Mouse (Mus musculus) small intestine, adult 2 months (tissue): ENCODE data around the gene Serpinf2. TPM values are rescaled to one million over a fixed set of nuclear protein-coding genes. Genes with fewer than 3 reads are reported as not detected.
A peak's percentile ranks its signal among the peaks of the same experiment; 100 is the strongest.

Source experiments
- H3K27ac ChIP-seq: fragments of 200-500 bp; 2 replicates; pipeline ENCODE4 v1.5.1; 2012; ENCODE audit warnings: low read depth, low read length, control low read depth, inconsistent platforms; ENCODE audit not compliant: insufficient read depth
- H3K27me3 ChIP-seq: fragments of 200-500 bp; 2 replicates; pipeline ENCODE4 v1.6.1; 2012; ENCODE audit warnings: mild to moderate bottlenecking, moderate library complexity, low read length, inconsistent platforms; ENCODE audit not compliant: control insufficient read depth, insufficient read depth
- H3K36me3 ChIP-seq: fragments of 200-500 bp; 2 replicates; pipeline ENCODE4 v1.6.1; 2012; ENCODE audit warnings: mild to moderate bottlenecking, low read length, control low read depth, inconsistent platforms; ENCODE audit not compliant: control insufficient read depth, insufficient read depth
- H3K4me1 ChIP-seq: fragments of 200-500 bp; 2 replicates; pipeline ENCODE4 v1.6.1; 2012; ENCODE audit warnings: low read length, inconsistent platforms, mixed read lengths; ENCODE audit not compliant: control insufficient read depth, insufficient read depth, insufficient read length
- H3K4me3 ChIP-seq: fragments of 200-500 bp; 2 replicates; pipeline ENCODE4 v1.5.1; 2012; ENCODE audit warnings: low read depth, mild to moderate bottlenecking, control low read depth, inconsistent platforms, low read length, moderate library complexity
- CTCF ChIP-seq: fragments of 200-500 bp; IDR thresholded peaks from 2 replicates; pipeline ENCODE4 v1.5.1; 2012; ENCODE audit warnings: low read depth, mild to moderate bottlenecking, control low read depth, inconsistent platforms, low read length, moderate library complexity, mixed read lengths; ENCODE audit not compliant: insufficient replicate concordance, insufficient read length; ENCODE audit errors: extremely low read depth
- POLR2A ChIP-seq: fragments of 200-500 bp; IDR thresholded peaks from 2 replicates; pipeline ENCODE4 v1.6.1; 2012; ENCODE audit warnings: low read depth, mild to moderate bottlenecking, control low read depth, inconsistent platforms, low read length, moderate library complexity
- whole genome bisulfite sequencing: fragments of 180-500 bp; shearing (Covaris S2); methylation state at CpG from one replicate; pipeline ENCODE4 v1.1.7; 2018; 5-methylcytosine and 5-hydroxymethylcytosine counted together
- polyA plus RNA-seq: library from polyadenylated mRNA; depleted of rRNA; stranded (reverse); fragments of >200 nt; gene quantifications from 2 replicates; pipeline ENCODE4 v1.2.3, GENCODE M21; 2012

Gene Serpinf2
- polyA plus RNA-seq, 1 experiment = 4.3 TPM

GRCm38 (mm10) chr11:75453991-75454930 lies 14.9 kb upstream of the Serpinf2 start, which contains the start of gene Wdr81:
TSS of gene Wdr81 (minus strand) at chr11:75454717.
- Histone ChIP-seq H3K4me1 (peaks cover 21% of the 10 kb centered on the region; the same call in 1 of the 2 replicates), H3K27me3 (no peaks in the 10 kb centered on the region), H3K27ac (peak within 1 kb of the TSS; percentile 73), H3K36me3 (peaks cover 13% of the 10 kb centered on the region), H3K4me3 (peak within 1 kb of the TSS; percentile 75)
- WGBS = 2% methylated on average over 56 of the region's 56 CpGs
- TF ChIP-seq CTCF (peak; percentile 47; the same call in 1 of the 2 replicates), POLR2A (peak; percentile 52)

GRCm38 (mm10) chr11:75452812-75453557 lies 13.6 kb upstream of the Serpinf2 start:
- TF ChIP-seq POLR2A (no peak), CTCF (no peak)
- Histone ChIP-seq H3K4me1 (peaks cover 18% of the 10 kb centered on the region; the same call in 1 of the 2 replicates), H3K27me3 (no peaks in the 10 kb centered on the region), H3K4me3 (no peak overlapping the region; the same call in 1 of the 2 replicates), H3K27ac (no peak overlapping the region), H3K36me3 (peaks cover 26% of the 10 kb centered on the region)
- WGBS = 92% methylated on average over 31 of the region's 31 CpGs

GRCm38 (mm10) chr11:75452081-75452480 lies 12.7 kb upstream of the Serpinf2 start:
- Histone ChIP-seq H3K4me3 (no peak overlapping the region), H3K4me1 (peaks cover 18% of the 10 kb centered on the region; the same call in 1 of the 2 replicates), H3K36me3 (peaks cover 34% of the 10 kb centered on the region), H3K27me3 (no peaks in the 10 kb centered on the region), H3K27ac (no peak overlapping the region)
- WGBS = 92% methylated on average over 8 of the region's 8 CpGs
- TF ChIP-seq POLR2A (no peak), CTCF (no peak)

GRCm38 (mm10) chr11:75450936-75451335 lies 11.5 kb upstream of the Serpinf2 start:
- Histone ChIP-seq H3K27me3 (no peaks in the 10 kb centered on the region), H3K4me3 (no peak overlapping the region), H3K4me1 (peaks cover 18% of the 10 kb centered on the region; the same call in 1 of the 2 replicates), H3K27ac (no peak overlapping the region), H3K36me3 (peaks cover 39% of the 10 kb centered on the region)
- TF ChIP-seq CTCF (no peak), POLR2A (no peak)
- 92% methylated on average over 15 of the region's 15 CpGs for WGBS

- H3K4me1 ChIP-seq = peaks cover 18% of the 10 kb centered on the region; the same call in 1 of the 2 replicates
- WGBS = 84% methylated on average over 8 of the region's 8 CpGs
- no peak overlapping the region for H3K4me3 ChIP-seq
- TF ChIP-seq CTCF (no peak), POLR2A (no peak)
- peaks cover 45% of the 10 kb centered on the region for H3K36me3 ChIP-seq
- H3K27me3 ChIP-seq = no peaks in the 10 kb centered on the region
- no peak overlapping the region for H3K27ac ChIP-seq
These were observed 11.0 kb upstream of the Serpinf2 start for GRCm38 (mm10) chr11:75450304-75450908.

- Histone ChIP-seq H3K4me3 (no peak overlapping the region), H3K27ac (no peak overlapping the region), H3K27me3 (no peaks in the 10 kb centered on the region), H3K4me1 (peaks cover 11% of the 10 kb centered on the region; the same call in 1 of the 2 replicates), H3K36me3 (peaks cover 49% of the 10 kb centered on the region)
- 79% methylated on average over 7 of the region's 7 CpGs for WGBS
- TF ChIP-seq POLR2A (no peak), CTCF (no peak)
These were observed 10.3 kb upstream of the Serpinf2 start for GRCm38 (mm10) chr11:75449695-75450094.
